Mouse (Mus musculus): ENCODE data around the gene Faap100. TPM values are rescaled to one million over a fixed set of nuclear protein-coding genes. Genes with fewer than 3 reads are reported as not detected.

The Faap100 gene
- polyA plus RNA-seq, 1 experiment = 13.1 TPM

DNA sequence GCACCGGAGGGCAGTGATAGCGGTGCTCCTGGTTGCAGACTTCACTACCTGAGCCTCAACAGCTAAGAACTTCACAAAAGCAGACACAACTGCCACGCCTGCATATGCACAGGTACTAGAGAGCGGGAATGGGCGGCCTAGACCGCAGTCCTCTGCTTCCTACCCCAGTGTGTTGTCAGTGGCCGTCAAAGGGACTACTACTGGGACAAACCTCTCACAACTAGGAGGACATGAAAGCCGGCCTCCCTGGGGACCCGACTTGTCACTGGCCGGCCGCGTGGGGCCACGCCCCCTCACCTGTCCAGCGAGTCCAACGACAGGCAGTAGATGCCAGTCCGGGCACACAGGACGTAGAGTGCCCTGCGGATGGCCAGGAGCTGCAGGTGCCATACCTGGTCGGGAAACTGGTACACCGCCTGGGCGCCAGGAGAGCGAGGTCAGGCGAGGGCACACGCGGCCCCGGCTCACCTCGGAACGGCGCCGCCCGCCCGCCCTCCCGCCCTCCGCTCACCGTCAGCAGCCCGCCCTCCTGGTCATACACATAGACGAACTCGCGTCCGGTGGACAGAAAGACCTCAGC is 443 bp downstream of the Faap100 start:
- no peak overlapping the region for H3K27ac ChIP-seq (ENCODE audit: insufficient read depth, low read depth, low read length)

GRCm38 (mm10) chr11:120377337-120377736 is 1.2 kb downstream of the Faap100 start:
- peak overlapping the region; percentile 91 for H3K4me3 ChIP-seq (ENCODE audit: insufficient read depth, low read length)
- no peaks in the 10 kb centered on the region; the same call in 1 of the 2 replicates for H3K4me1 ChIP-seq (ENCODE audit: control insufficient read depth, insufficient read depth, low read length)
- no peak for TF ChIP-seq CTCF (IDR thresholded peaks at IDR 0.05; ENCODE audit: low read depth, low read length)
- no peak for TF ChIP-seq POLR2A (IDR thresholded peaks at IDR 0.05; ENCODE audit: borderline replicate concordance, low read depth, low read length)
- H3K27ac ChIP-seq (ENCODE audit: insufficient read depth, low read depth, low read length) = no peak overlapping the region

More for the DNA sequence above, 443 bp downstream of the Faap100 start:
- Histone ChIP-seq H3K4me1 (ENCODE audit: control insufficient read depth, insufficient read depth, low read length) (no peaks in the 10 kb centered on the region; the same call in 1 of the 2 replicates), H3K4me3 (ENCODE audit: insufficient read depth, low read length) (peak overlapping the region; percentile 91)
- TF ChIP-seq POLR2A (IDR thresholded peaks at IDR 0.05; ENCODE audit: borderline replicate concordance, low read depth, low read length) (no peak), CTCF (IDR thresholded peaks at IDR 0.05; ENCODE audit: low read depth, low read length) (no peak)

- H3K27ac ChIP-seq (ENCODE audit: insufficient read depth, low read depth, low read length) = no peak overlapping the region
- TF ChIP-seq CTCF (IDR thresholded peaks at IDR 0.05; ENCODE audit: low read depth, low read length) = no peak
- TF ChIP-seq POLR2A (IDR thresholded peaks at IDR 0.05; ENCODE audit: borderline replicate concordance, low read depth, low read length) = no peak
- no peaks in the 10 kb centered on the region; the same call in 1 of the 2 replicates for H3K4me1 ChIP-seq (ENCODE audit: control insufficient read depth, insufficient read depth, low read length)
- no peak overlapping the region for H3K4me3 ChIP-seq (ENCODE audit: insufficient read depth, low read length)
These were observed 2.0 kb downstream of the Faap100 start for GRCm38 (mm10) chr11:120376302-120377160.

GRCm38 (mm10) chr11:120375324-120375723 is 3.2 kb downstream of the Faap100 start:
- no peak overlapping the region for H3K4me3 ChIP-seq (ENCODE audit: insufficient read depth, low read length)
- no peaks in the 10 kb centered on the region; the same call in 1 of the 2 replicates for H3K4me1 ChIP-seq (ENCODE audit: control insufficient read depth, insufficient read depth, low read length)
- H3K27ac ChIP-seq (ENCODE audit: insufficient read depth, low read depth, low read length) = no peak overlapping the region
- TF ChIP-seq POLR2A (IDR thresholded peaks at IDR 0.05; ENCODE audit: borderline replicate concordance, low read depth, low read length) (no peak), CTCF (IDR thresholded peaks at IDR 0.05; ENCODE audit: low read depth, low read length) (no peak)

DNA sequence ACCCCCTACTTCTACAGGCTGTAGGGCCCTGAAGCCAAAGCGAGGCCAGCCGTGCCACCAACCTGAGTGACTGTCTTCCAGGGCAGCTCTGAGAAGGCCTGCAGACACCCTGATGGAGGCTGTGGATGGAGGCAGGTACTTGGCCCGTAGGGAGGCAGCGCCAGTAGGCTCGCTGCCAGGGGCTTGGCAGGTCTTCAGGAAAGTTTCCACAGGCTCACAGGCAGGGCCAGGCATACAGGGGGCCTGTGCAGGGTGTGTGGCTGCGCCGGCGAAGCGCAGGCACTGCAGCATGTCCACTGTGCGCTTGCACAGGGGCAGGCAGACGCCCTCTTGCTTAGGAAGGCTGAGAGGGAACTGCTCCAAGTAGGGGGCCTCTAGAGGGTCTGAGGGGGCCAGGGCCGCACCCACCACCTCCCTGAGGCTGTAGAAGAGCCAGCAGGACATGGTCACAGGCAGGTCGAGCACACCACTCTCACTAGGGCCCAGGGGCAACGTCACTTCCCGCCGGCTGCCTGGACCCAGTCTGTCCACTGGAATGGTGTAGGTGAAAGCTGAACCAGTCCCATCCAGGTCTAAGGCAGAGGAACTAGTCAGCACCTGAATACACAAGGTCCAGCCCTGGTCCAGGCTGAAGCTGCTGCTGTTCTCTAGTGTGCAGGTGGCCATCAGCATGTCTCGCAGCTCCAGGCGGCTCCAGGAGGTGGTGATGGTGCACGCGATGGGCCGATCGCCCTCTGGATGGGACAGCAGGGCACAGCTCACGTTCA is 4.6 kb downstream of the Faap100 start:
- H3K4me1 ChIP-seq (ENCODE audit: control insufficient read depth, insufficient read depth, low read length) = no peaks in the 10 kb centered on the region; the same call in 1 of the 2 replicates
- TF ChIP-seq CTCF (IDR thresholded peaks at IDR 0.05; ENCODE audit: low read depth, low read length) (no peak), POLR2A (IDR thresholded peaks at IDR 0.05; ENCODE audit: borderline replicate concordance, low read depth, low read length) (no peak)
- H3K27ac ChIP-seq (ENCODE audit: insufficient read depth, low read depth, low read length) = no peak overlapping the region
- no peak overlapping the region for H3K4me3 ChIP-seq (ENCODE audit: insufficient read depth, low read length)

GRCm38 (mm10) chr11:120373025-120373424 is 5.5 kb downstream of the Faap100 start:
- H3K27ac ChIP-seq (ENCODE audit: insufficient read depth, low read depth, low read length) = no peak overlapping the region
- TF ChIP-seq POLR2A (IDR thresholded peaks at IDR 0.05; ENCODE audit: borderline replicate concordance, low read depth, low read length) = no peak
- no peak for TF ChIP-seq CTCF (IDR thresholded peaks at IDR 0.05; ENCODE audit: low read depth, low read length)
- no peaks in the 10 kb centered on the region; the same call in 1 of the 2 replicates for H3K4me1 ChIP-seq (ENCODE audit: control insufficient read depth, insufficient read depth, low read length)
- no peak overlapping the region for H3K4me3 ChIP-seq (ENCODE audit: insufficient read depth, low read length)

GRCm38 (mm10) chr11:120369656-120370055 is 8.9 kb downstream of the Faap100 start:
- peak; percentile 63 for TF ChIP-seq CTCF (IDR thresholded peaks at IDR 0.05; ENCODE audit: low read depth, low read length)
- TF ChIP-seq POLR2A (IDR thresholded peaks at IDR 0.05; ENCODE audit: borderline replicate concordance, low read depth, low read length) = no peak
- peaks cover 9% of the 10 kb centered on the region for H3K4me1 ChIP-seq (ENCODE audit: control insufficient read depth, insufficient read depth, low read length)
- no peak overlapping the region for H3K4me3 ChIP-seq (ENCODE audit: insufficient read depth, low read length)
- no peak overlapping the region for H3K27ac ChIP-seq (ENCODE audit: insufficient read depth, low read depth, low read length)

- peaks cover 9% of the 10 kb centered on the region for H3K4me1 ChIP-seq (ENCODE audit: control insufficient read depth, insufficient read depth, low read length)
- H3K27ac ChIP-seq (ENCODE audit: insufficient read depth, low read depth, low read length) = no peak overlapping the region
- no peak overlapping the region for H3K4me3 ChIP-seq (ENCODE audit: insufficient read depth, low read length)
- TF ChIP-seq CTCF (IDR thresholded peaks at IDR 0.05; ENCODE audit: low read depth, low read length) (no peak), POLR2A (IDR thresholded peaks at IDR 0.05; ENCODE audit: borderline replicate concordance, low read depth, low read length) (no peak)
These were observed 12.0 kb downstream of the Faap100 start for GRCm38 (mm10) chr11:120366443-120367027.

- TF ChIP-seq CTCF (IDR thresholded peaks at IDR 0.05; ENCODE audit: low read depth, low read length) (no peak), POLR2A (IDR thresholded peaks at IDR 0.05; ENCODE audit: borderline replicate concordance, low read depth, low read length) (no peak)
- no peak overlapping the region for H3K4me3 ChIP-seq (ENCODE audit: insufficient read depth, low read length)
- no peak overlapping the region for H3K27ac ChIP-seq (ENCODE audit: insufficient read depth, low read depth, low read length)
- H3K4me1 ChIP-seq (ENCODE audit: control insufficient read depth, insufficient read depth, low read length) = peaks cover 28% of the 10 kb centered on the region
These were observed 15.7 kb downstream of the Faap100 start for GRCm38 (mm10) chr11:120362891-120363290.

Measured in bone marrow macrophage, adult 2 months (primary cell).